Comparison of ENCODE assay signal across 22 mouse cellular contexts in genomic region chr6:48637811-48638500, GRCm38 (mm10). TPM values are rescaled to one million over a fixed set of nuclear protein-coding genes. Genes with fewer than 3 reads are reported as not detected.
"Had no signal": no experiment of that assay in that cellular context is flagged by ENCODE, and none has a peak within 500 bp of the region (broad histone marks: within the 10 kb centered on the region; RNA-seq: fewer than 3 reads in every experiment).

No protein-coding gene starts in this region.

- ATAC-seq: intestine, embryonic 15.5 days; midbrain, embryonic 13.5 days; midbrain, embryonic 16.5 days had no signal

- H3K27me3 ChIP-seq: intestine, embryonic 15.5 days; kidney, embryonic 15.5 days; limb, embryonic 12.5 days; limb, embryonic 15.5 days; lung, embryonic 15.5 days; megakaryocyte, embryonic 14.5 days; midbrain, embryonic 13.5 days; neural tube, embryonic 12.5 days had no signal

- H3K4me3 ChIP-seq: intestine, embryonic 15.5 days; kidney, embryonic 15.5 days; left cerebral cortex, adult 2 months; limb, embryonic 12.5 days; limb, embryonic 15.5 days; lung, embryonic 15.5 days; megakaryocyte, embryonic 14.5 days; midbrain, embryonic 10.5 days; midbrain, embryonic 13.5 days; neural tube, embryonic 12.5 days had no signal

- H3K4me2 ChIP-seq: intestine, embryonic 15.5 days; kidney, embryonic 15.5 days; limb, embryonic 12.5 days; limb, embryonic 15.5 days; lung, embryonic 15.5 days; midbrain, embryonic 13.5 days; neural tube, embryonic 12.5 days had no signal

- H3K36me3 ChIP-seq: intestine, embryonic 15.5 days; kidney, embryonic 15.5 days; limb, embryonic 12.5 days; limb, embryonic 15.5 days; lung, embryonic 15.5 days; midbrain, embryonic 10.5 days; midbrain, embryonic 13.5 days; neural tube, embryonic 12.5 days had no signal

- H3K9me3 ChIP-seq: intestine, embryonic 15.5 days; kidney, embryonic 15.5 days; limb, embryonic 12.5 days; limb, embryonic 15.5 days; lung, embryonic 15.5 days; megakaryocyte, embryonic 14.5 days; midbrain, embryonic 10.5 days; midbrain, embryonic 13.5 days; neural tube, embryonic 12.5 days had no signal

- DNase-seq: kidney, adult 11 months; kidney, postnatal 10 days; layer of hippocampus, postnatal 36 days; lung, adult 18-20 months; lung, postnatal 10 days; lung, postnatal 36 days; thymus, adult 18-20 months; thymus, postnatal 36 days had no signal

- H3K27ac ChIP-seq: intestine, embryonic 15.5 days; kidney, embryonic 15.5 days; left cerebral cortex, adult 2 months; limb, embryonic 12.5 days; limb, embryonic 15.5 days; liver, embryonic 14.5 days; lung, embryonic 15.5 days; midbrain, embryonic 10.5 days; midbrain, embryonic 13.5 days; neural tube, embryonic 12.5 days; stomach, postnatal 0 days had no signal

- H3K4me1 ChIP-seq: intestine, embryonic 15.5 days; kidney, embryonic 15.5 days; limb, embryonic 15.5 days; lung, embryonic 15.5 days; midbrain, embryonic 13.5 days; neural tube, embryonic 12.5 days had no signal

- H3K9ac ChIP-seq: intestine, embryonic 15.5 days; kidney, embryonic 15.5 days; limb, embryonic 12.5 days; limb, embryonic 15.5 days; liver, embryonic 14.5 days; lung, embryonic 15.5 days; midbrain, embryonic 13.5 days; neural tube, embryonic 12.5 days had no signal

RNA-seq across cellular contexts. Expression of gene Gm44965, which starts 44.2 kb away (rescaled TPM):
- polyA plus RNA-seq: intestine, embryonic 15.5 days; kidney, embryonic 15.5 days; limb, embryonic 12.5 days; liver, embryonic 14.5 days; lung, embryonic 15.5 days; midbrain, embryonic 16.5 days; neural tube, embryonic 12.5 days; stomach, embryonic 14.5 days; stomach, postnatal 0 days had no signal
